Mouse (Mus musculus) cerebellum, postnatal 36 days (tissue): Measurements from ENCODE around the gene Hmga2.

ENCODE experiments used
- DNase-seq, 2 experiments: peaks; one replicate each; pipeline ENCODE4 v3.0.0; 2021 to 2022; ENCODE audit warnings: mixed read lengths in 2 of 2

Gene Hmga2

GRCm38 (mm10) chr10:120475601-120476515 is at the start of gene Hmga2:
TSS of gene Hmga2 (minus strand) at chr10:120476469.
- DNase-seq: no peak

- no peak for DNase-seq
These were observed 46.7 kb upstream of the Hmga2 start for GRCm38 (mm10) chr10:120522959-120523358.

- DNase-seq: no peak
These were observed 45.8 kb upstream of the Hmga2 start for GRCm38 (mm10) chr10:120521912-120522575.

- DNase-seq: no peak
These were observed 40.0 kb upstream of the Hmga2 start for GRCm38 (mm10) chr10:120516311-120516710.

GRCm38 (mm10) chr10:120513721-120514120 is 37.5 kb upstream of the Hmga2 start:
- no peak for DNase-seq

GRCm38 (mm10) chr10:120512946-120513345 is 36.7 kb upstream of the Hmga2 start:
- no peak for DNase-seq

GRCm38 (mm10) chr10:120512121-120512520 is 35.9 kb upstream of the Hmga2 start:
- DNase-seq: no peak

- DNase-seq: no peak
These were observed 27.7 kb upstream of the Hmga2 start for GRCm38 (mm10) chr10:120503959-120504358.

GRCm38 (mm10) chr10:120500794-120501193 is 24.5 kb upstream of the Hmga2 start:
- no peak for DNase-seq

- DNase-seq: no peak
These were observed 21.8 kb upstream of the Hmga2 start for GRCm38 (mm10) chr10:120498086-120498485.

- DNase-seq: no peak
These were observed 18.4 kb upstream of the Hmga2 start for GRCm38 (mm10) chr10:120494653-120495052.

GRCm38 (mm10) chr10:120491477-120491876 is 15.2 kb upstream of the Hmga2 start:
- no peak for DNase-seq

- no peak for DNase-seq
These were observed 13.3 kb upstream of the Hmga2 start for GRCm38 (mm10) chr10:120489611-120490010.

- no peak for DNase-seq
These were observed 12.3 kb upstream of the Hmga2 start for GRCm38 (mm10) chr10:120488526-120488925.

- no peak for DNase-seq
These were observed 11.6 kb upstream of the Hmga2 start for GRCm38 (mm10) chr10:120487881-120488280.

- DNase-seq: no peak
These were observed 9.2 kb upstream of the Hmga2 start for GRCm38 (mm10) chr10:120485461-120485860.

GRCm38 (mm10) chr10:120484144-120484543 is 7.9 kb upstream of the Hmga2 start:
- no peak for DNase-seq

- no peak for DNase-seq
These were observed 1.9 kb upstream of the Hmga2 start for GRCm38 (mm10) chr10:120478164-120478563.

GRCm38 (mm10) chr10:120477501-120477900 is 1.2 kb upstream of the Hmga2 start:
- DNase-seq: no peak

GRCm38 (mm10) chr10:120476516-120477336 is 457 bp upstream of the Hmga2 start:
- no peak for DNase-seq

- no peak for DNase-seq
These were observed 1.2 kb downstream of the Hmga2 start for GRCm38 (mm10) chr10:120475041-120475541.

- DNase-seq: no peak
These were observed 2.0 kb downstream of the Hmga2 start for GRCm38 (mm10) chr10:120474301-120474700.

GRCm38 (mm10) chr10:120473218-120473617 is 3.1 kb downstream of the Hmga2 start:
- no peak for DNase-seq
